Mouse (Mus musculus) urinary bladder, adult 2 months (tissue): ENCODE results near the gene Ubash3a. TPM values are rescaled to one million over a fixed set of nuclear protein-coding genes. Genes with fewer than 3 reads are reported as not detected.
"Not testable (repeated sequence)": the region's sequence is repeated elsewhere in the genome, so short reads cannot be mapped to it uniquely, and the experiment has no call there.

Experiments
- DNase-seq: peaks from one replicate; pipeline ENCODE4 v3.0.0; 2022; ENCODE audit warnings: low spot score
- polyA plus RNA-seq: library from polyadenylated mRNA; depleted of rRNA; stranded (reverse); fragments of >200 nt; gene quantifications from 2 replicates; pipeline ENCODE4 v1.2.3, GENCODE M21; 2012

Gene Ubash3a
- polyA plus RNA-seq, 1 experiment = 0.36 TPM

GRCm38 (mm10) chr17:31261352-31261751 is 53.7 kb downstream of the Ubash3a start:
- no peak for DNase-seq

DNA sequence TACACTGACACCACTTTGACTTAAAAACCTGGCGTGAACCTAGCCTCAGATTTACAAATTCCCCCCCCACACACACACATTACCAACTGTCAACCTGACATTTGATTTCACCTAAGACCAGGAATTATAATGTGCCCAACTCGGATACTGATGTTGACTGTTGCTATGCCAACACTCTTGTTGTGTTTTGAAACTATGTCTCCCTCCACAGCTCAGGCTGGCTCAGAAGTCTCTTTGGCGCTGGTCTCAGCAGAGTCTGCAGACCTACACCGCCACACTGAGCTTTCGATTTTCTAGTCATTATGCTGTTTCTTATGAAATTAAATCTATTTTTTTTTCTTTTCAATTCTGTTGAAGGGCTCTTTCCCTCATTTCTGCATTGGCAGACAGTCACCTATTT is 55.0 kb downstream of the Ubash3a start:
- no peak for DNase-seq

GRCm38 (mm10) chr17:31263770-31264169 is 56.1 kb downstream of the Ubash3a start:
- no peak for DNase-seq

DNA sequence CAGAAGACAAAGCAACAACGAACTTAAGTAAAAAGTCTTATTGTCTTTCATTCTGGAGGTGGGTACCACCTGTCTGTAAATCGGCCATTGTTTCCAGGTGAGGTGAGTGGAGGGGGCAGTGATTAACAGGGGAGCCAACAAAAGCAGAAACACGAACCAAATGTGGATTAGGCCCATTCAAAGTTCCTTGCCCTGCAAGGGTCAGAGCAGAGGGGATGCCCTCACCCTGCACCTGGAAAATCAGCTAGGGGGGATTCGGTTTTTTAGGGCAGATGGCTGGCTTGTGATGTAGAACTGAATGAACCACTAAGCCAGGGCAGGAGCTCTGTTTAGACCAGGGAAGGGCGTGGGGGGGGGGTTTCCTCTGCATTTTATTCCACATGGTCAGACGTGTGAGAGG is 56.7 kb downstream of the Ubash3a start:
- DNase-seq = no peak

- no peak for DNase-seq
Measured at GRCm38 (mm10) chr17:31265171-31265572, 57.5 kb downstream of the Ubash3a start.

GRCm38 (mm10) chr17:31265831-31266230 is 58.2 kb downstream of the Ubash3a start:
- DNase-seq = no peak

DNA sequence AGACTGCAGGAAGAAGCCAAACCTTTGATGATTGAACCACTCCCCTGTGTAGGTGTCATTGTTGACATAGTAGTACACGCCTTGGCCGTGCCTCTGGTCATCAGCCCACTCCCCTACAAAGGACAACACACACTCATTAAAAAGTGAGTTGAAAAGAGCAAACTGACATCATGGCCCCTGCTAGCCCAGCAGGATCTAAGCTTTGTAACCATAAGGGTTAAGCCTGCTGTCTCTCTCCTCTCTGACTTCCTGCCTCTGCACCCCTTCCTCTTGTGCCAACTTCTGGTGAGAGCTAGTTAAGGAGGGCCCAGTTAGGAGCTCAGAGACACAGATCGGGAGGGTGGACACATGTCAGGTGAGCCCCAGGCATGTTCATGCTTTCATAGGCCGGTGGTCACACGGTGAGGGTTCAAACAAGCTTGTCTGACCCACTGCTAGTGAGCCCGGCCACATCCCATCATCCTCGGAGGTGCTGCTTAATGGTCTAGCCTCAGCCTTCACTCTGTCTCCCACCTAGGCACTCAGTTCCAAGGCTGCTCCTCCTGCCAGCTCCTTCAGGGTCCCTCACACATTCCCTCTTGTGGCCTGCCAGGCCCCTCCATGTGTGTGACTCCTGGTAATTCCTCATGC is 58.8 kb downstream of the Ubash3a start:
- DNase-seq = no peak

- DNase-seq = no peak
Measured at GRCm38 (mm10) chr17:31267138-31267537, 59.5 kb downstream of the Ubash3a start.

DNA sequence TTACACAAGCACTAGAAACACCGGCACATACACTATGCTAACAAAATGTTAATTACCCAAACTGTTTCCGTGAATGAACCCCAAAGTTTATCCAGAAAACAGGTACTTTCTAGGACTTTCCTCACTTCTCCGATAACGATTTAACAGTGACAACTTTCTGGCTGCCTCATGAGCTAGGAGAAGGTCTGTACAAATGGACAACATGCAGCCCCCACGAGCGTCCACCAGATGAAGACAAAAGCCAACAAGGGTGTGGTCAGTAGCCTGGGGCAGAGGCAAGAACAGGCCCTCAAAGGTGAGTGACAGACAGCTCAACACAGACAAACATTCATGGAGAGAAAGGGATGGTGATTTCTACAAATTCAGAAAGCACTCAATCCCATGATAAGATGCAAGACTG is 59.9 kb downstream of the Ubash3a start:
- DNase-seq = no peak

DNA sequence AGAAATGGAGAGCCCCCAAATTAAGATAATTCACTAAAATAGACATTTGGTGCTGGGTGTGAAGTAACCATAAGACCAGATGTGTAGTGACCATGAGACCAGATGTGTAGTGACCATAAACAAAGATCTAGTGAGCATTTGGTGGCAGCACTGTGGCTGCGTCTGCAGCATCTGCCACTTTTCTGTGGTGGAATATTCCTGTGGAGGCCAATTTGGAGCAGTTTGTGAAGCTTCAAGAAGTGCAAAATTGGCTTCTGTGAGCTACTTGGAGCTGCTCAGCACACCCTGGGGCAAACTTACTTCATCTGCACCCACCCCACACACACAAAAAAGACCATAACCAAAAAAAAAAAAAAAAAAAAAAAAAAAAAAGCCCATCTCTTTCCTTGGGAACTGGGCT is 60.3 kb downstream of the Ubash3a start:
- DNase-seq = no peak

DNA sequence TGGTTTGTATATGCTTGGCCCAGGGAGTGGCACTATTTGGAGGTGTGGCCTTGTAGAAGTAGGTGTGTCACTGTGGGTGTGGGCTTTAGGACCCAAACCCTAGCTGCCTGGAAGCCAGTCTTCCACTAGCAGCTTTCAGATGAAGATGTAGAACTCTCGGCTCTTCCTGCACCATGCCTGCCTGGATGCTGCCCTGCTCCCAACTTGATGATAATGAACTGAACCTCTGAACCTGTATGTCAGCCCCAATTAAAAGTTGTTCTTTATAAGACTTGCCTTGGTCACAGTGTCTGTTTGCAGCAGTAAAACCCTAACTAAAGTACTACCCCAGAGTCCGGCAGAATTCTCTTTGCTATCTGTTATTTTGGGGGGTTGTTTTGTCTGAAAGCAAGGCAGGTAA is 62.1 kb downstream of the Ubash3a start:
- DNase-seq = no peak

DNA sequence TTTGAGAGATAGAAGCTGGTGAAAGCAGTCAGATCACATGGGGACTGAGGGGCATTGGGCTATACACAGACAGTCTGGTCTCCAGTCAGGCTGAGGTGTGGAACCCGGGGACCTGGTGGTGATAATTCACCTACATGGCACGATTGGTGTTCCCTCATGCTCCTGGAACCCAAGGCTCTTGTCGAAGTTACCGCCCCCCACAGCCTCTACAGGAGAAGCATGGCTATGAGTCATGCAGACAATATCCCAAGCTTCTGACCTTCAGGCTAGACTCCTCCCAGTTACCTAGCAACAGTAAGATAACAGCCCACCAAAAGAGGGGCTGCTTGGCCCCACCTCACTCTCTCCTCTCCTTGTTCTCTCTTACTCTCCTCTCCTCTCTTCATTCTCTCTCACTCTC is 62.6 kb downstream of the Ubash3a start:
- DNase-seq = no peak

DNA sequence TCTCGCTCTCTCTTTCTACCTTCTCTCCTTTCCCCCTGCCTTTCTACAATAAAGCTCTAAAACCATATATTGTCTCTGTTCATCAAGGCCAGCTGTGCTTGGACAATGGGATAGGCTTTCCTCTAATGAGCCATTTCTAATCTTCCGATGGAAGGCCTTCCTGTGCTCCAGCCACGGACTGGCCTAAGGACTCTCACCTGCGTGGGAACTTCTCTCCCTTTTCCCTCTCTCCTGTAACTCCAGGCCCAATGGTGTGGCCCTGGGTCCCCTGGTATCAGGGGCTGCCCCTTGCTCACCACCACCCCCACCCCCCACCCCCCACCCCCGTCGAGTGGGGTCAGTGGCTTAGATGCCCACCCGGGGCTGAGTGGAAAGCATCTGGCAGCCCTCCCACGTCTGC is 63.1 kb downstream of the Ubash3a start:
- not testable (repeated sequence) for DNase-seq

GRCm38 (mm10) chr17:31271136-31271851 is 63.6 kb downstream of the Ubash3a start:
- DNase-seq = no peak

DNA sequence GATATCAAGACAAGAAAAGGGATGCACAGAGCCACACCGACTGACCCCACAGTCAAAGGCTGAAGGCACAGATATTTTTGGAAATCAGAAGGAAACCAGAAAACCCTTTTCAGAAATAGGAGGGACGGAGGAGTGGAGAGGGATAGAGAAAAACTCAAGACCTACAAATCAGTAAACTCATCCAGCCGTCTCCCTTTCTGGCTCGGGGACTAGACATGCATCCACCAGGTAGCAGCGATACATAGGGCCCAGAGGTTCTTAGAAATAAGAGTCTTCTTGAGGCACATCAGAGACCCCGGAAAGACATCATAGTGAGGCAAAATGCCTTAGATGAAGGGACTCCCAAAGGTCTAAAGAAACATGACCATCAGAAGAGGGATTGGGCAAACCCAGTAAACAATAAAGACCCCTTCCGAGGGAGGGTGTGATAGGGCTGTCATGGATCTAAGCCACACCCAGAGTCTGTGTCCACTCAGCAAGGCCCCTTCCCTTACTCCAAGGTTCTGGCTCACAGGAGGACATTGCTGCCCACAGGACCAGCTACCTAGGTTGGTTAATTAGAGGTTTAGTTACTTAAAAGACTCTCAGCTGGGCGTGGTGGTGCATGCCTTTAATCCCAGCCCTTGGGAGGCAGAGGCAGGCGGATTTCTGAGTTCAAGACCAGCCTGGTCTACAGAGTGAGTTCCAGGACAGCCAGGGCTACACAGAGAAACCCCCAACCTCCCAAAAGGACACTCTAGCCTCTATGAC is 64.9 kb downstream of the Ubash3a start:
- DNase-seq = peak; percentile 14

DNA sequence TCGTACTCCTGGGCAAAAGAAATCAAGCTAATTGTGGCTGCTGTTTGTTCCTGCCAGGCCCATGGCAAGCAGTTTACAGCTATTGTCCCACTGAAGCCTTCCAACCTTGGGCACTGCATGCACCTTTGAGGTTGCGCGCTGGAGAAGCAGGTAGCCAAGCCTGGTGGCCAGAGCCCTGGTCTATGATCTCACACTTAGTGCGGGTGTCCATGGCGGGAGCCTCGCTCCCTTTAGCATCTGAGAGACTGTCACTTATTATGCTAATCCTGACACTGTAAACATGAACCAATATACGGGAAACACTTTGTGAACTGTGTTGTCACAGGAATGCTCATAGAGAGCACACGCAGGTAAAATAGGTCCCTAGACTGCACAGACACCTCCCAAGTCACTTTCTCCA is 66.0 kb downstream of the Ubash3a start:
- DNase-seq = no peak

- DNase-seq = no peak
Measured at GRCm38 (mm10) chr17:31275181-31275580, 67.5 kb downstream of the Ubash3a start.

GRCm38 (mm10) chr17:31276207-31276921 is 68.7 kb downstream of the Ubash3a start:
- no peak for DNase-seq

- DNase-seq = peak; percentile 100
Measured at GRCm38 (mm10) chr17:31276922-31277918, 69.5 kb downstream of the Ubash3a start, which contains the start of gene Rsph1. Gene Rsph1, minus strand, starts transcription at chr17:31277383.

GRCm38 (mm10) chr17:31277931-31278330 is 70.3 kb downstream of the Ubash3a start:
- DNase-seq = peak; percentile 18

DNA sequence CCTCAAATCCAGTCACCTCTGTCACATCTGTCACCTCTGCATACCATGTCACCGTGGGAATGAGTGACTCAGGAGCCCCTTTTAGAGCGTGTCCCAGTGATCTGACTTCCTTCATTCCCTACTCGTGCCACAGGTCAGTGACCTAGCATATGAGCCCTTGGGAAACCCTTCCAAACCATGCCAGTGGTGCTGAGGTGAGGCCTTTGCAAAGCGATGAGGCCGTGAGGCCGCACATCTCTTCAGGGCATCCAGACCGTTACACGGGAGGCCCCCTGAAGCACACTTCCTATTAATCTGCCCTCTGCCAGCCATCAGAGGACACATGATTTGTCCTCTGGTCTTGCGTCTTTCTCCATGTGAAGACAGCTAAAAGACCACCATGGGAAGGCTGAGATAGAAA is 71.9 kb downstream of the Ubash3a start:
- DNase-seq = no peak
